Mouse (Mus musculus) small intestine, adult 2 months (tissue): ENCODE results near the gene Wnt4.

Experiments used
- CTCF ChIP-seq: fragments of 200-500 bp; IDR thresholded peaks from 2 replicates; pipeline ENCODE4 v1.5.1; 2012; ENCODE audit warnings: low read depth, mild to moderate bottlenecking, control low read depth, inconsistent platforms, low read length, moderate library complexity, mixed read lengths; ENCODE audit not compliant: insufficient replicate concordance, insufficient read length; ENCODE audit errors: extremely low read depth
- POLR2A ChIP-seq: fragments of 200-500 bp; IDR thresholded peaks from 2 replicates; pipeline ENCODE4 v1.6.1; 2012; ENCODE audit warnings: low read depth, mild to moderate bottlenecking, control low read depth, inconsistent platforms, low read length, moderate library complexity

DNA sequence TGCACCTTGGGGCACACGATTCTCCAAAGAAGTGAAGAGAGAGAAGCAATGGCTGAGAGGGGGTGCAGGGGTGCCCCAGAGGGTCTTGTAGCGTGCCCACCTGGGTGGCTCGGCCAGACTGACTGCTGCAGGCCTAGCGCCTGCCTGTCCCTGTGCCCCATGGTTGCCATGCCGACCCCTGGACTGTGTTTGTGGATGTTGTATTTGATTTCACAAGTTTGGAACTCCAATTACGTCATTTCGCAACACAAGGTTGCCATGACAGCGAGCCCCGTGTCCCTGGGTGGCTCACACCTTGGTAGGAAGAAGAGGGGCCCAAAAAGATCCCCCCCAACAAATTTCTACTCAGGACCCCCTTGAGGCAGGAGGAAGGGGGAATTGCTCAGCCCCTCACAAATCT is 32.4 kb upstream of the Wnt4 start:
- TF ChIP-seq CTCF (no peak), POLR2A (no peak)
